Mouse (Mus musculus) bone marrow, adult 2 months (tissue): Measurements from ENCODE around the gene Ncbp1. TPM values are rescaled to one million over a fixed set of nuclear protein-coding genes. Genes with fewer than 3 reads are reported as not detected.

ENCODE experiments used
- H3K27ac ChIP-seq: fragments of 200-500 bp; 2 replicates; pipeline ENCODE4 v1.5.1; 2012; ENCODE audit warnings: low read depth, mild to moderate bottlenecking, control low read depth, inconsistent platforms, low read length; ENCODE audit not compliant: control insufficient read depth, poor library complexity, insufficient read depth
- H3K4me1 ChIP-seq: fragments of 200-500 bp; 2 replicates; pipeline ENCODE4 v1.6.1; 2011; ENCODE audit warnings: low read length; ENCODE audit not compliant: control insufficient read depth, insufficient read depth
- H3K4me3 ChIP-seq: fragments of 200-500 bp; replicated peaks from 2 replicates; pipeline ENCODE3; 2011; ENCODE audit warnings: mild to moderate bottlenecking, low read depth, low read length, control low read depth; ENCODE audit not compliant: control insufficient read depth
- CTCF ChIP-seq: fragments of 200-500 bp; IDR thresholded peaks from 2 replicates; pipeline ENCODE4 v1.5.1; 2011; ENCODE audit warnings: low read length, control low read depth; ENCODE audit not compliant: control insufficient read depth, insufficient read depth
- POLR2A ChIP-seq: fragments of 200-500 bp; IDR thresholded peaks from 2 replicates; pipeline ENCODE4 v1.6.1; 2011; ENCODE audit warnings: low read depth, mild to moderate bottlenecking, control low read depth, low read length, borderline replicate concordance; ENCODE audit not compliant: control insufficient read depth
- WGBS: fragments of 180-500 bp; shearing (Covaris S2); methylation state at CpG from one replicate; pipeline ENCODE4 v1.1.7; 2018; 5-methylcytosine and 5-hydroxymethylcytosine counted together
- polyA plus RNA-seq: library from polyadenylated mRNA; stranded (reverse); fragments of >200 nt; gene quantifications from 2 replicates; pipeline ENCODE4 v1.2.4, GENCODE M21; 2011; ENCODE audit warnings: low replicate concordance; ENCODE audit not compliant: missing spikeins, insufficient read depth, insufficient read length

Gene Ncbp1
- polyA plus RNA-seq, 1 experiment = 39.9 TPM

- WGBS = 82% methylated on average over 3 of the region's 3 CpGs
- no peak overlapping the region for H3K27ac ChIP-seq
- no peak overlapping the region for H3K4me3 ChIP-seq
- TF ChIP-seq CTCF (no peak), POLR2A (no peak)
- H3K4me1 ChIP-seq = no peaks in the 10 kb centered on the region
Measured at GRCm38 (mm10) chr4:46120767-46121166, 17.6 kb upstream of the Ncbp1 start.

DNA sequence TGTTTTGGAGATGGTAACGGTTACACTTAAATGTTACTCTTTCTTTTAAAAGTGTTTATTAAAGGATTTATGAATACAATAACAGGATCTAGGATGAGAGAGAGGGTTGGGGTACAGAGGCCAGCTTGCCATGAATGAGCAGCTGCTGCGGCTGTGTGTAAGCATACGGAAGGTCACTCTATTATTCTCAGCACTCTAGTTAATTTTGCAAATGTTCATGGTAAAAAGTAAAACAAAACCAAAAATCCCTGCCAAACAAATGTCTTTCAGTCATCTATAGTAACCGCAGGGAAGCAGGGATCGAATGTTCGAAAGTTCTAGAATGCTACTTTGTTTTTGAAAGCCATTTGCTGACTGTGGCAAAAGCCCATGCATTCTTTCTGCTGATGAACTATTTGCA is 15.1 kb upstream of the Ncbp1 start:
- Histone ChIP-seq H3K4me1 (no peaks in the 10 kb centered on the region), H3K27ac (no peak overlapping the region), H3K4me3 (no peak overlapping the region)
- WGBS = 89% methylated on average over 6 of the region's 6 CpGs
- TF ChIP-seq POLR2A (no peak), CTCF (no peak)

- WGBS = 40% methylated on average over 2 of the region's 2 CpGs
- no peak overlapping the region for H3K27ac ChIP-seq
- TF ChIP-seq CTCF = peak; percentile 97
- no peak for TF ChIP-seq POLR2A
- H3K4me3 ChIP-seq = no peak overlapping the region
- no peaks in the 10 kb centered on the region for H3K4me1 ChIP-seq
Measured at GRCm38 (mm10) chr4:46126541-46126940, 11.9 kb upstream of the Ncbp1 start.

DNA sequence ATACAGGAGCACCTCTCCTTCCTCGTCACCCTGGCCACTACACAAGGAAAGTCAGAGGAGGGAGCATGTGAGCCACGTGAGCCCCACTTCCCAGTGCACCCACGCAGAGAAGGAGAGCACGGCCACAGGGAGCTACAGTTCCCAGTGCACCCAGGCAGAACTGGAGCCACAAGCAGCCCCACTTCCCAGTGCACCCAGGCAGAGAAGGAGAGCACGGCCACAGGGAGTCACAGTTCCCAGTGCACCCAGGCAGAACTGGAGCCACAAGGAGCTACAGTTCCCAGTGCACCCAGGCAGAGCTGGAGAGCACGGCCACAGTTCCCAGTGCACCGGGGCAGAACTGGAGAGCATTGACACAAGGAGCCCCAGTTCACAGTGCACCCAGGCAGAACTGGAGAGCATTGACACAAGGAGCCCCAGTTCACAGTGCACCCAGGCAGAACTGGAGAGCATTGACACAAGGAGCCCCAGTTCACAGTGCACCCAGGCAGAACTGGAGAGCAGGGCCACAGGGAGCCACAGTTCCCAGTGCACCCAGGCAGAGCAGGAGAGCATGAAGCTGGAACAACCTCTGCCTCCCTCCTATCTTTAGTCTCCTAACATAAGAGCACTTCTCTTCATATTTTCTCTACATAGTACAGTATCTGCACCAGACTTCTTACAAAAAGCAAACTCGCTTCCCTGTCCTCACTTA is 9.0 kb upstream of the Ncbp1 start:
- Histone ChIP-seq H3K4me3 (no peak overlapping the region), H3K4me1 (no peaks in the 10 kb centered on the region), H3K27ac (no peak overlapping the region)
- 77% methylated on average over 8 of the region's 8 CpGs for WGBS
- no peak for TF ChIP-seq POLR2A
- TF ChIP-seq CTCF = no peak

- no peak overlapping the region for H3K27ac ChIP-seq
- TF ChIP-seq POLR2A (no peak), CTCF (peak; percentile 75)
- H3K4me1 ChIP-seq = no peaks in the 10 kb centered on the region
- H3K4me3 ChIP-seq = no peak overlapping the region
- WGBS = 72% methylated on average over 3 of the region's 3 CpGs
Measured at GRCm38 (mm10) chr4:46130221-46130620, 8.2 kb upstream of the Ncbp1 start.

DNA sequence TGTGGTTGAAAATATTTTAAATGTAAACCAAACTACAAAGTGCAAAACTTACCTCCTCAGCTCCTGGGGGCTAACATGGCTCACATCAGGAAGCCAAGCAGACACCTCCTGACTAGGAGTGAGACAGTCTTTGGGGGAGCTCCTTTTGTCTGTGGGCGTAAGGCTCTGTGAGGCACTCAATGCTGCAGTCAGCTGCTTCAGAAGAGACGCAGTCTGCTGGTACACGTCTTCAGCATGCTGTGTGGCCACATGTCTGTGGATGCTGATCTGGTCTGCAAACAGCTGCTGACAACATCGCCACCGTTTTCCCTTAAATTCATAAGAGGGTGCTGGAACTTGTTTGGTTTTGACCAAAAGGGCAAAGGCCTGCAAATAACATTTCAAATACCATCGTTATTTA is 6.6 kb upstream of the Ncbp1 start:
- Histone ChIP-seq H3K4me3 (no peak overlapping the region), H3K27ac (no peak overlapping the region), H3K4me1 (no peaks in the 10 kb centered on the region)
- no peak for TF ChIP-seq POLR2A
- no peak for TF ChIP-seq CTCF
- WGBS = 86% methylated on average over 6 of the region's 6 CpGs

DNA sequence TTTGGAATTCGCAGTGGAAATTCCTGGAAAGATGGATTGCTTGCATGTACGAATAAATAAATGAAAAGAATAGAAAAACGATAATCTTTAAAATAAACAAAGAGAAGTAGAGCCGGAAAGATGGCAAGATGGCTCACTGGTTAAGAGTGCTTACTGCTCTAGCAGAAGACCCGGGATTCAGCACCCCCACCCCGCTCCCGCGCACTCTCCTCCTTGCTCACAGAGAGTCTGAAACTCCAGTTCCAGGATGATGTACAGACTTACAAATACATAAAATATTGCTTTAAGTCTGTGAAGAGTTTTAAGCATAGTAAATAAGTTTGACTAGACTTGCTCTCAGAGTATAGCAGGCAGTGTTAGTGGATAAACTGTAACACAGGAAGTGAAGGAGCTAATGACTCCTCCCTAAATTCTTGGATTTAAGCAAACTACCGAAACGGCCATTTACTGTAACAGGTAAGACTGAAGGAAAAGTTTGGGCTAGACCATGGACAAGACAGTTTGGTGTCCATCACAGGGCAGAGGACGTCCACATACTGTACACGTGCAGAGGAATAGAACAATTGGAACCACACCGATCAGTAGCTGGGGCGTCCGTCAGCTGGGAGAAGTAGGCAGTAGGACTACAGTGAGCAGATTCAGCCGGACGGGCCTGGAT is 655 bp upstream of the Ncbp1 start:
- TF ChIP-seq POLR2A = no peak
- no peak for TF ChIP-seq CTCF

DNA sequence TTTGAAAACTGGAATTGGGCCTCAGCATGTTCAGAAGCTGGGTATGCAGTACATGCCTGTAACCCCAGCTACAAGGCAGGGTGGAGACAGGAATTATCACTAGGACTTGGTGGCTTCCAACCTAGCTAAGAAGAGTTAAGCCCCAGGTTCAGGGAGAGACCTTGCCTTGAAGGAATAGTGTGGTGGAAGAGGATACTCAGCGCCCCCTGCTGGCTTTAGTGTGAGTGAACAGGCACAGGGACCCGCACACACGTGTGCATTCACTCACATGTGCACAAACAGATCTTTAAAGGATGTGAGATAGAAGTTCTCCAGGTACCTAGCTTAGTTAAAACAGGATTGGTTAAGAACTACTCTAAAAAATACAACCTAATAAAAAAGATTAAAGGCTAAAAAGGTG is 5.9 kb downstream of the Ncbp1 start:
- no peak overlapping the region for H3K27ac ChIP-seq
- H3K4me3 ChIP-seq = no peak overlapping the region
- WGBS = 82% methylated on average over 3 of the region's 3 CpGs
- no peaks in the 10 kb centered on the region; the same call in none of the 2 replicates for H3K4me1 ChIP-seq
- no peak for TF ChIP-seq POLR2A
- TF ChIP-seq CTCF = peak; percentile 49

More for the DNA sequence above, 655 bp upstream of the Ncbp1 start:
- peak overlapping the region; percentile 97 for H3K4me3 ChIP-seq
- H3K27ac ChIP-seq = peak overlapping the region; percentile 97
- H3K4me1 ChIP-seq = no peaks in the 10 kb centered on the region; the same call in none of the 2 replicates
- WGBS = 9% methylated on average over 17 of the region's 17 CpGs

GRCm38 (mm10) chr4:46146881-46147280 is 8.5 kb downstream of the Ncbp1 start:
- no peak for TF ChIP-seq CTCF
- TF ChIP-seq POLR2A = no peak
- no peaks in the 10 kb centered on the region; the same call in 1 of the 2 replicates for H3K4me1 ChIP-seq
- 94% methylated on average over 1 of the region's 1 CpGs for WGBS
- no peak overlapping the region for H3K4me3 ChIP-seq
- H3K27ac ChIP-seq = no peak overlapping the region
